Mouse (Mus musculus): Measurements from ENCODE around the gene Fntb.

Gene Fntb

GRCm38 (mm10) chr12:76920398-76920797 lies 155.0 kb downstream of the Fntb start:
- no peak for DNase-seq (ENCODE audit: low read depth, low spot score)

- DNase-seq (ENCODE audit: low read depth, low spot score) = no peak
Measured at GRCm38 (mm10) chr12:76920990-76921389, 155.6 kb downstream of the Fntb start.

- no peak for DNase-seq (ENCODE audit: low read depth, low spot score)
Measured at GRCm38 (mm10) chr12:76923118-76923517, 157.7 kb downstream of the Fntb start.

- DNase-seq (ENCODE audit: low read depth, low spot score) = no peak
Measured at GRCm38 (mm10) chr12:76924904-76925604, 159.7 kb downstream of the Fntb start.

GRCm38 (mm10) chr12:76926338-76926945 lies 161.1 kb downstream of the Fntb start:
- DNase-seq (ENCODE audit: low read depth, low spot score) = no peak

- DNase-seq (ENCODE audit: low read depth, low spot score) = no peak
Measured at GRCm38 (mm10) chr12:76927012-76927411, 161.6 kb downstream of the Fntb start.

GRCm38 (mm10) chr12:76927539-76927938 lies 162.2 kb downstream of the Fntb start:
- DNase-seq (ENCODE audit: low read depth, low spot score) = no peak

GRCm38 (mm10) chr12:76930177-76930576 lies 164.8 kb downstream of the Fntb start:
- DNase-seq (ENCODE audit: low read depth, low spot score) = no peak

- DNase-seq (ENCODE audit: low read depth, low spot score) = no peak
Measured at GRCm38 (mm10) chr12:76931739-76932687, 166.6 kb downstream of the Fntb start.

GRCm38 (mm10) chr12:76932688-76933060 lies 167.3 kb downstream of the Fntb start:
- no peak for DNase-seq (ENCODE audit: low read depth, low spot score)

GRCm38 (mm10) chr12:76934438-76934837 lies 169.0 kb downstream of the Fntb start:
- DNase-seq (ENCODE audit: low read depth, low spot score) = no peak

GRCm38 (mm10) chr12:76936211-76936610 lies 170.8 kb downstream of the Fntb start:
- DNase-seq (ENCODE audit: low read depth, low spot score) = no peak

GRCm38 (mm10) chr12:76938013-76938412 lies 172.6 kb downstream of the Fntb start:
- no peak for DNase-seq (ENCODE audit: low read depth, low spot score)

- DNase-seq (ENCODE audit: low read depth, low spot score) = no peak
Measured at GRCm38 (mm10) chr12:76941524-76941923, 176.1 kb downstream of the Fntb start.

- DNase-seq (ENCODE audit: low read depth, low spot score) = no peak
Measured at GRCm38 (mm10) chr12:76942476-76942875, 177.1 kb downstream of the Fntb start.

GRCm38 (mm10) chr12:76943046-76943445 lies 177.7 kb downstream of the Fntb start:
- no peak for DNase-seq (ENCODE audit: low read depth, low spot score)

- no peak for DNase-seq (ENCODE audit: low read depth, low spot score)
Measured at GRCm38 (mm10) chr12:76943466-76943865, 178.1 kb downstream of the Fntb start.

GRCm38 (mm10) chr12:76947487-76947886 lies 182.1 kb downstream of the Fntb start:
- no peak for DNase-seq (ENCODE audit: low read depth, low spot score)

GRCm38 (mm10) chr12:76948185-76948584 lies 182.8 kb downstream of the Fntb start:
- DNase-seq (ENCODE audit: low read depth, low spot score) = no peak

GRCm38 (mm10) chr12:76948781-76949180 lies 183.4 kb downstream of the Fntb start:
- no peak for DNase-seq (ENCODE audit: low read depth, low spot score)

- no peak for DNase-seq (ENCODE audit: low read depth, low spot score)
Measured at GRCm38 (mm10) chr12:76950330-76950729, 184.9 kb downstream of the Fntb start.

GRCm38 (mm10) chr12:76953750-76954363 lies 188.5 kb downstream of the Fntb start:
- DNase-seq (ENCODE audit: low read depth, low spot score) = no peak

Measured in mesoderm, embryonic 11.5 days (tissue).